Mouse (Mus musculus): ENCODE measurements around the gene Rtl10. TPM values are rescaled to one million over a fixed set of nuclear protein-coding genes. Genes with fewer than 3 reads are reported as not detected.
A peak's percentile ranks its signal among the peaks of the same experiment; 100 is the strongest.
"Not testable (repeated sequence)": the region's sequence is repeated elsewhere in the genome, so short reads cannot be mapped to it uniquely, and the experiment has no call there.

The Rtl10 gene
- total RNA-seq, 4 experiments from 2014 or later = 3.5 to 4.8 (median 4.0) TPM

GRCm38 (mm10) chr16:18483839-18484238 is 14.9 kb upstream of the Rtl10 start:
- DNase-seq (ENCODE audit: low spot score) = no peak

DNA sequence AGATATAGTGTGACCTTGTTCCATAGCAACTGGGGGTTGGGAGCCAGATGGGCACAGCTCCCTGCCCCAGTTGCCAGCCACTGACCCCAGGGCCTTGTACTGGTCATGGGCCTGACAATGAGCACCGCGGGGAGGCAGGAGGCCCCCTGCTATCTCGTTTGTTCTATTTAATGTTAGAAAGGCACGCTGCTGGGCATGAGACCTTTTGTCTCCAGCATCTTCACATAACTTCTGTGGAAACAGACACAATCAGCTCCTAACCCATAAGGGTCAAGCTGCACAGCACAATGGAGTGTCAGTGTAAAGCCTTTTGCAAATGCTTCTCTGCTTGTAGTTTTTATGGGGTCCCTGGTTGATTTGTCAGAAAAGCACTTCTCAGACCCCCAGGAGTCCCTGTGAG is 14.3 kb upstream of the Rtl10 start:
- no peak for DNase-seq (ENCODE audit: low spot score)

DNA sequence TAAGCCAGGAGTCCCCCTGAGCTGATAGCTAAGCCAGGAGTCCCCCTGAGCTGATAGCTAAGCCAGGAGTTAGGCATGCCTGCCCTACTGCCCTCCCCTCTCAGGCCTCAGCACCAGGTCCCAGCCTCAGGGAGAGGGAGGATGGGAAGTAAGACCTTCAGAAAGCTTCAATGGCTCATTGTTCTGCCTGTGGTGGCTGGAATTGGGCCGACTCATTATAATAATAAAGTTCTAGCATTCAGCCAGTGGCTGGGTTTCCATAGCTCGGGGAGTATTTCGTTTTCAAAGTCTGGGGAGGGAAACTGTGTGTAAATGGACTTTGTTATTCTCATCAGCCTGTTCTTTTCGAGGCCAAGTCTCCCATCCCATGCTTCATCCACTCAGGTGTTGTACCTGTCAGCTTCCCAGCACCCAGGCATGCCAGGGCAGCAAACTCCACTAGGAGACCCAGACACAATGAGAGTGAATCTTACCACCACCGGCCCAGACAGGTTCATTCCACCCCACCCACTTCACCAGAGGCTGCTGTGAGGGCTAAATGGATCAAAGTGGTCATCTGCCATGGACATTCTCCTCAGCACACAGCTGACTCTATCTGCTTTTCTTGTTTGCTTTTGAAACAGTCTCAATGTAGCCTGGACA is 13.8 kb upstream of the Rtl10 start:
- DNase-seq (ENCODE audit: low spot score) = no peak

DNA sequence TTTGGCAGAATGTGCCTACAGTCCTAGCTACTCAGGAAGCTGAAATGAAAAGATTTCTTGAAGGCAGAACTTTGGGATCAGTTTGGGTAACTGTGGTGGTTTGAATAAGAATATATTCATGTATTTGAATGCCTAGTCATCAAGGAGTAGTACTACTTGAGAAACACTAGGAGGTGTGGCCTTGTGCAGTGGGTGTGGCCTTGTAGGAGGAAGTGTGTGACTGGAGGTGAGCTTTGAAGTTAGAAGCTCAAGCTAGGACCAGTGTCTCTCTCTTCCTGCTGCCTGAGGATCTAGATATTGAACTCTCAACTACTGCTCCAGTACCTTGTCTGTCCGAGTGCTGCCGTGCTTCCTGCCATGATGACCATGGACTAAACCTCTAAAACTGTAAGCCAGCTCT is 12.6 kb upstream of the Rtl10 start:
- DNase-seq (ENCODE audit: low spot score) = no peak

GRCm38 (mm10) chr16:18490281-18490680 is 8.4 kb upstream of the Rtl10 start:
- no peak for DNase-seq (ENCODE audit: low spot score)

DNA sequence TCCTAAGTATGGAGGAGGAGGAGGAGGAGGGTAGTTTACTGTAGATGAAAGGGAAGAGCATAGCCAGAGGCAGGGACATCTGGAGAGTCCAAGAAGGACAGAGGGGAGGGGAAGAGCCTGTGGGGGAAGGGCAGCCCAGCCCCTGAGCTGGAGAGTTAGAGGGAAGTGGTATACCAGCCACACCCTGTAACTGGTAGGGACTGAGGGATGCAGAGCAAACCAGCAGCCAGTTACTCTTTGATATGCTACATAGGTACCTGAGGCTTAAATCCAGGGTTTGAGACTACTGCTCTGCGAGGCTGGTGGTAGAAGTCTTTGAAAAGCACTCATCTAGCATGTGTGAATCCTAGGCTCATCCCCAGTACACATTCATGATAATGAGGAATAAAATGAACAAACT is 7.8 kb upstream of the Rtl10 start:
- no peak for DNase-seq (ENCODE audit: low spot score)

DNA sequence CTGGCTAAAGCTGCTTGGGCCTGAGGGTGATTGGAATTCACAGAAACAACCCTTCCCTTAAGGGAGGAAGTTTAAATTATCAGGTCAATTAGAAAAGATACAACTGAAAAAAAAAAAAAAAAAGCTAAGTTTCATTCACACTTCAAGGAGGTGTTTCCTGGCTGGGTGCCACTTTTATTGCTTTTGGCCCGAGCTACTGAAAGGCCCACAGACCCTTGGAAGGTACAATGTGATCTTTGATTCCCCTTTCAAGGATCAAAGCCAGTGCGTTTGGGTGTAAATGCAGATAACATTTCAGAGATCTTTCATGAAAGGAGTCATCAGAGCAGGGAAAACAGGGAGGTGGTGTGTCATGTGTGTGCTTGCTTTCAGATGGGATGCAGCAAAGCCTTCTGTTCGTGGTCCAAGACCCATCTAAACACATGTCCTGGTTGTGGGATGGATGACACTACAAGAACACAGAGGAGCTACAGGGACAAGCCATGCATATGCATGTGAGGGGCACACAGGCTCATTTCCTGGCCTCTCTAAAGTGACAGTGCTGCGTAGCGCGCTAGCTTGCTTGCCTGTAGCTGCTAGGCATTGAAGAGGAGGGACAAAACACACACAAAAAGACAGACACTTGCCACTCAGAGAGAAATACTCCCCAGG is 711 bp upstream of the Rtl10 start:
- DNase-seq (ENCODE audit: low spot score) = peak; percentile 21

- DNase-seq (ENCODE audit: low spot score) = peak; percentile 11
Observed at GRCm38 (mm10) chr16:18498996-18499395, 295 bp downstream of the Rtl10 start.

GRCm38 (mm10) chr16:18501531-18501930 is 2.8 kb downstream of the Rtl10 start:
- no peak for DNase-seq (ENCODE audit: low spot score)

DNA sequence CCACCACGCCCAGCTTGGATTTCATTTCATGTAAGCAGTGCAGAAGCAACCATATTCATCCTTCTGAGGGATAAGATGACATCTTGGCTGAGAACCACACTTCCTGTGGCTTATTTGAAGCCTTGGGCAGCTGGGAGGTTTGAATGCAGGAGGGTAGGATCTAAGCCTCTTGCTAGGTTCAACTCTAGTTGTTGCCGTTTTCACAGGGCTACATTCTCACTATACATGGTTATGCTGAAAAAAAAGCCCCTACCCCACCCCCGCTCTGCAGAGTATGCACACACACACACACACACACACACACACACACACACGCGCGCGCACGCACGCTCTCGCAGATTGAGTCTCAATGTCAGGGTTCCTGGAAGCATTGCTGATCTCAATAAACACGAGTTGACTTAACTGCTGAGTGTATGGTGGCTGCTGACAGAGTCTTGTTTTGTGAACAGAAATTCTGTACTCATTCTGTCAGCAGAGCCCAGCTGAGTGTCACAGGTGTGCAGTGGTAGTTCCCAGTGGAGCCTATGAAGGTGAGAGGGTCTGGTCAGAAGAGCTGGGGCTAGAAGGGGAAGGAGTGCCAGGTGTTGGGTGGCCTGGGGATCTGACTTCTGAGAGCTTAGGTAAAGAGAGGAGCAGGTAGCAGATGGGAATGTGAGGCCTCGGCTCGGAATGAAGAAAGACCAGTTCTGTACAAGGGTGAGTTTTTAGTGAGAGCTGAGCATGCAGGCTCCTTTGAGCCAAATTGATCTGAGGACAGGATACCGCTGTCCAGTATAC is 5.1 kb downstream of the Rtl10 start:
- no peak for DNase-seq (ENCODE audit: low spot score)

DNA sequence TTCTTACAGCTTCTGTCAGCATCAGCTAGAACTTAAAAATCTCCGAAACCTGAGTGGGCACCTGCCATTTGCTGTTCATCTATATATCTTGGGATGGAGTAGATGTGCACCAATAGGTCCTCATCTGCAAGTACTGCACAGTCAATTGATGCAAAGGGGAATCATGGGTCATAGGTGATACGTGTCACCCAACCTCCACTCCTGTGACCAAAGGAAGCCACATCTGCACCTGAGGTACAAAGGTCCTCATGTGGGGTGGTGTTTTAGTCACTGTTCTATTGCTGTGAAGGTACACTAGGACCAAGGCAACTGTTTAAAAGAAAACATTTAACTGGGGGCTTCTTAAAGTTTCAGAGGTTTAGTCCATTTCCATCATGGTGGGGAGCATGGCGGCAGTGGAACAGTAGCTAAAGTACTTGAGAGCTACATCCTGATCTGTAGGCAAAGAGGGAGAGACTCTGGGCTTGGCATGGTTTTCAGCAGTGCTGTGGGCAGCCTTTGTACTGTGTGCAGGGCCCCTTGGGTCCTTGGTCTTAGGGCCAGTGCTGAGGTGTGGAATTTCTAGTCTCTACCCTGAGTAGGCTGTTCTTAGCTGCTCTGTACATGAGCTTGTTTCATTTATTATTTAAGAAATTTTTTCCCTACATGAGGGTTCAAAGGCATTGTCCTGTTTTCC is 8.0 kb downstream of the Rtl10 start:
- no peak for DNase-seq (ENCODE audit: low spot score)

DNA sequence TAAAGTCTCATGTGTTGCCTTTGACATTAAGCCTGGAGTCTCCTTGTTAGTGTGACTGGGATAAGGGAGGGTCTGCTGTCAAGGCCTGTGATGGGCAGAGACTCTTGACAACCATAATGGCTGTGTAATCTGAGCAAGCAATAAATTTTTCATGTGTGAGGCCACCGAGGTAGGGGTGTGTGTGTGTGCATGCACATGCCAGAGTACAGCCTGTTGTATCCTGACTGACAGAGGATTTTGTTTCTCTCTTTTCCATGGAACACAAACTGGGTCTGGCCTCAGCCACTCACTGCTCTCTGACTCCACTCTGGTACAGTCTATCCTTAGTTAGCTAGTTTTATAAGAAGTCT is 8.5 kb downstream of the Rtl10 start:
- no peak for DNase-seq (ENCODE audit: low spot score)

DNA sequence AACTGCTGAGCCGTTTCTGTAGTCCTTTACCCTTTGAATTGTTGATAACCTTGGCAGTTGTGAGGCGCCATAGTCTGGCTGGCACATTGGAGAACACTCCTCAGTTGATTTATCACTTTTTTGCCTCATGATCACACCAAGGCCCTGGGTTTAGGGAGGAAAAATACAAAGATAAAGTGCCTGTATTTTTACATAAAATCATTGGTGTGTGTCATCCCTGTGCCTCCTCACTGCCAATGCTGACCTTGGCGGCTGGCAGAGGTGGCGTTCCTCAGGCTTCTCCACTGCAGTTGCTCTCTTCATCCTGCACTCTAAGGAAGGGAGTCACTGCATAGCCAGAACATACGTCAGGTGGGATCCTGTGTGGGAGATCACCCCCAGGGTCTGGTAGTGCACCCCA is 13.0 kb downstream of the Rtl10 start:
- DNase-seq (ENCODE audit: low spot score) = no peak

GRCm38 (mm10) chr16:18513508-18513907 is 14.8 kb downstream of the Rtl10 start:
- DNase-seq (ENCODE audit: low spot score) = no peak

- DNase-seq (ENCODE audit: low spot score) = no peak
Observed at GRCm38 (mm10) chr16:18518091-18518490, 19.4 kb downstream of the Rtl10 start.

GRCm38 (mm10) chr16:18523563-18524245 is 25.0 kb downstream of the Rtl10 start:
- DNase-seq (ENCODE audit: low spot score) = peak; percentile 23

DNA sequence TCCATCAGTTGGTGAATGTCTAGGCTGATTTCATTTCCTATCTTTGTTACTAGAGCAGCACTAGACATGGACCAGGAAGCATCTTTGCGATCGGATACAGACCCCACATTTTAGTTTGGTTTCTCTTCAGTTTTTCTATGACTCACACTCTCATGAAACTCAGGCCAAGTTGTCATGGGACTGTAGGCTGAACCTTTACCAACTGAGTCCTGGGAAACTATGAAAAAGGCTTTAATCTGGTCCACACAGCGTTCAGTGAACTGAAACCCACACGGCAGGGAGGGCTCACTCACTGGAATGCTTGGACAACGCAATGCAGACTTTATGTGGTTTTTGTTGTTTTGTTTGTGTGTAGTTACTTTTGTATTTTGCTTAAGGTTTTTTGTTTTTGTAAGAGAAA is 30.0 kb downstream of the Rtl10 start:
- no peak for DNase-seq (ENCODE audit: low spot score)

DNA sequence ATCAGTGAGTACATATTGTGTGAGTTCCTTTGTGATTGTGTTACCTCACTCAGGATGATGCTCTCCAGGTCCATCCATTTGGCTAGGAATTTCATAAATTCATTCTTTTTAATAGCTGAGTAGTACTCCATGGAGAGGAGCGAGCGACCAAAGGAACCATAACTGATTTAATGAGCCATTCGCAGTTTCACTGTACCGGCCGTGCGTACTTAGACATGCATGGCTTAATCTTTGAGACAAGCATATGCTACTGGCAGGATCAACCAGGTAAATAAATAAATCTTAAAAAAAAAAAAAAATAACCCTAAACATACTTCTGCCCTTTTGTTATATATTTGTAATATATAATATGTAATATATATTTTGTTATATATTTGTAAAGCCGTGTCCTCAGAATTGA is 34.4 kb downstream of the Rtl10 start:
- DNase-seq (ENCODE audit: low spot score) = not testable (repeated sequence)

DNA sequence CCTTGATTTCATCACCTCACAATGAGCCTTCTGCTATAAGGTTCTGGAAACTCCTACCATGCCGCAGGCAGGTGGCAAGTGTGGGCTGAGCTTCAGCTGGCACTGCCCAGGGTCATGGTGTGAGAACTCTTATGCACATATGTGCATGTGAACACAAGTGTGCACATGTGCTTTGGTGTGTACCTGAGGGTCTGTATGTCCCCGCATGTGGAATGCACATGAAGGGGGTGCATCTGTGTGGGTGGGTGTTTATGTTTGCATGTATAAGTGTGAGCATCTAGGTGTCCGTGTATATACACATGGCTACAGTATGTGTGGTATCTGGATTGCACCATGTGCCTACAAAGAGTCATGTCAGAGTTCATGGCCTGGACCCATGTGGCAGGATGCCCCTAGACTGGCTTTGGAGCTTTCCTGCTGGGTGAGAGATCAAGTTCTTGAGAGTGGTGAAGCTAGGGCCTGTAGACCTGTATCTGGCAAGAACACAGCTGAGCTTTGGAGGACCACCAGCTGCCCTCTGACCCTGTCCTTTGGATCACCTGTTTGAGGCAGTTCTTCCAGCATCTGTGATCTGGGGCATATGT is 38.8 kb downstream of the Rtl10 start:
- DNase-seq (ENCODE audit: low spot score) = no peak

- DNase-seq (ENCODE audit: low spot score) = no peak
Observed at GRCm38 (mm10) chr16:18539281-18539680, 40.6 kb downstream of the Rtl10 start.

GRCm38 (mm10) chr16:18543151-18543829 is 44.6 kb downstream of the Rtl10 start:
- DNase-seq (ENCODE audit: low spot score) = no peak
